Mouse (Mus musculus) adrenal gland (tissue): ENCODE measurements at regions not wholly inside any gene's neighbourhood (a gene's known extent, or its start where the extent isn't known, plus 50 kb on each side); places are given as distances from the start of the nearest gene placed in this dataset.

Source experiments
- intact Hi-C: fragments of 180-260 bp; cut with DNase I; formaldehyde crosslinking; loops from one replicate; pipeline ENCODE4 v1.15.1; 2025

DNA sequence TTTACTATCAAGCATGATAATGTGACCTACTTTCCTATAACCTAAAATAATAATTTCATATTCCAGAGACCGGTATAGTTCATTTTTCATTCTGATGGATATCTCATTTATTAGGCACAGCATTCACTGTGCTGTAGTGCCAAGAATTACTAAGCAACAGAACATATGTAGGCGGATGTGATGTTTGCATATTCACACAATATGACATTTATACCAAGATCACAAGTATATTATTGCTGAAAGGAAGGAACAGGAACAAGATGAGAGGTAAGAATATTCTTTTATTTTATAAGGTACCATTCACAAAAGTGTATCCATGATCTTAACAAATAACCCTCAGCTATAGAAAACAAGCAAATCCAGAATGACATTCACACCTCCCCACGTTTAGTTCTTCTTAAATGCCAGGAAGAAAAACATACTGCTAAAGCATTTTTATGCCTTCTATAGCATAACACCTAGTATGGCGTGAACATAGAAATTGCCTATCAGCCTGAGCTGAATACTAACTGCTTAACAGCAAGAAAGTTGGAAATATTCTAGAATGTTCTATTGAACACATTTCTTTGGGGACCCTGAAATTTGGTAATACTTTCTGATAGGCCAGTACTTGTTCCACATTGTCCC lies 1062.8 kb upstream of the Acvr2a start:
- intact Hi-C loops = no loop called here

DNA sequence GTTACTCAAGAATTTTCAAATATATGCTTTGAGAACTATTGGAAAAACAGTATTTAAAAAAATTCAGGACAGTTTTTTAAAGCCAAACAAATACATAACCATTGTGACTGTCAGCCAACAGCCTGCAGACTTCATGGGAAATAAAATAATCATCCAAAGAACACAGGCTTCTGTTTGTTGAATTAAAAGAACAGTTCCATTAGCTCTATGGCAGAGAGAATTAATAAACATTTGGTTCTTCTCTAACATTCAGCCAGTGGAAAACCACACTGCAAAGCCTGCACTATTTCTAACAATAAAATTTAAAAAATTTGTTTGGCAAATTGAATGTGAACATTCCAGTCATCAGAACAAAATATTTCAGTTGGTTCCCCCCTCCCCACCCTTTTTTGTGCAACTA lies 1058.2 kb upstream of the Acvr2a start:
- intact Hi-C loops = no loop called here

DNA sequence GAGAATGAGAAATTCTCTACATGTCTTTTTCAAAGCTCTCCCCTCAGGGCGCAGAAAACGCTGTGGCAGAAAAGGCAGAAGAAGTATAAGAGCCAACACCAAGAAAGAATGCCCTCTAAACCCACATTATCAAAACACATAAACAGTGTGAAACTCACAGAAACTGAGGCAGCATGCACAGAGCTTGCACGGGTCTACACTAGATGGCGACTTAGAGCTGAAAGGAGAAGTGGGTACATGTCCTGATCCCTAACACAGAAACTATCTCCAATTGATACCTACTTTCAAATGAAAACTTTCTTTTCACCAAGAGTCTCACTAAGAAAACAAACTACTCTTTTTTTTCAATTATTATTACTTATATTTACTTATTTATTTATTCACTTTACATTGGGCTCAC lies 1057.7 kb upstream of the Acvr2a start:
- intact Hi-C loops = no loop called here

DNA sequence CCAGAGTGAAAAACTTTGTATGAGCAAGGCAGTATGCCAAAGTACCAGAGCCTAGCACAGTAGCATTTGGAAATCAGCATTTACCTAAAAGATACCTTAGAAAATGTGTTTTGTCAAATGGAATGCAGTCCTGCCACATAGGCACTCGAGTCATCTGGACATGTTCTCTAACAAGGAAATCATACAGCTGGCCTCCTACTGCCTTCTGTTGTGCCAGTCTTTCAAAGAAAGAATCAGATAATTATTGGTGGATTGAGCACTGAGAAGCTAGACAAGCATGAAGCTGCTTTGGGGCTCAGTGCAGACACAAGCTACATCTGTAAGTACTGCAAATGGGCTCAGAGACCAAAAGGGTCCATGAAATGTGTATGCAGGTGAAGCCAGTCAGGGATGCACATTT lies 1038.1 kb upstream of the Acvr2a start:
- intact Hi-C loops = no loop called here

DNA sequence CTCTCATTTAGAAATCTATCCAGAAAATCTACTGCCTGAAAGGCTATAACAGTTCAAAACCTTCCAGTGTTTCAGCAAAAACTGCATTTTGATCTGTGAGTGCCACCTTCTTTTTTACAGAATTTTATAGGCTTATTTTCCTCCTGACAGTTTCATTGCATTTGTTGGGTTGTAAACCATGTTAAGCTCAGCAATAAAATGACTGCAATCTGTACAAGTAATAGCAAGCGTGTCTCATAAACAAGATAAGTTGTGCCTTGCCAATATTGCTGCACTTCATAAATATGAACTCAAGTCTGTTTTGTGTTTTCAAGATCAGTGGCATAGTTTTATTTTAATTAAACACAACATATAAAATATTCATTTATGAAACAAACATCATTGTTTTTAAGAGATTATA lies 1036.9 kb upstream of the Acvr2a start:
- intact Hi-C loops = no loop called here

DNA sequence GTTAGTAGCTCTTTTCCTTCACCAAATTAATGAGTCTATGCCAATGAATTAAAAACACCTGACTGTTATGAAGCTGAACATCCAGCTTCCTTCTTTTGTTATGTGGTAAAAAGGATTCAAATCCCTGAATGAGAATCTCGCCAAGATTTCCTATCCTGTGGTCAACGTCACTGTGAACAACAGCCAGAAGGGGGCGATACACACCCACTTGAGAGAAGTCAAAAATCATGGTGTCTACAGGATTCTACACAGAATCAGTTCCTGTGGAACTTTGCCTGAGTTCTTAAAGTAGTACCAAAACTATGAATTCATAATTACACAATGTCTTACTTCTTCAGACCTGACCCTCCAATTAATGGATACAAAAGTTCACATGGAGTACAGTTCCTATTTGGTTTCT lies 1028.1 kb upstream of the Acvr2a start:
- intact Hi-C loops = loop anchor here (10.0 kb wide), 1 partner anchor 1109 kb away; no protein-coding TSS in a partner anchor

DNA sequence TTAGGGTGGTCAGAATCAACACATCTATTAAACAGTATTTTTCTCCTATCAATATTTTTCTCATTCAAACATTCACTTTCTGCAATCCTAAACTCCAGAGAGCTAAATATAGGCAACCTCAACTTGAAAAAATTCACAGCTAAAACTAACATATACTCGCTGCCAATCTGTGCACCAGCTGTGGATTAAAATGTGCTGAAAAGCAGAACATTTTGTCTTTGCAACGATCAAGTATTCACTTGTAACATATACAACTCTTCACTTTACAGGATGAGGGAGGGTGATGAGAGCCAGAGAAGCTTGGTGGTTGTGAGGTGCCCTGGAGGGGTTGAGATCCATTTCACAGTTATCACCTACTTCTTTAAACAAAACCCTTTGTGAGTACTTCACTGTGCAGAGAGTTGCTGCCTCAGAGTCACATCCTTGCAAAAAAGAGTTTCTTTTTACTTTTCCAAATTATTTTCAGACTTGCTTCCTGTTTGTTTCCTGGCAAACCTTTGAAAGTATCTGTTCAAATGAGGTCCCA lies 991.1 kb upstream of the Acvr2a start:
- intact Hi-C loops = no loop called here

DNA sequence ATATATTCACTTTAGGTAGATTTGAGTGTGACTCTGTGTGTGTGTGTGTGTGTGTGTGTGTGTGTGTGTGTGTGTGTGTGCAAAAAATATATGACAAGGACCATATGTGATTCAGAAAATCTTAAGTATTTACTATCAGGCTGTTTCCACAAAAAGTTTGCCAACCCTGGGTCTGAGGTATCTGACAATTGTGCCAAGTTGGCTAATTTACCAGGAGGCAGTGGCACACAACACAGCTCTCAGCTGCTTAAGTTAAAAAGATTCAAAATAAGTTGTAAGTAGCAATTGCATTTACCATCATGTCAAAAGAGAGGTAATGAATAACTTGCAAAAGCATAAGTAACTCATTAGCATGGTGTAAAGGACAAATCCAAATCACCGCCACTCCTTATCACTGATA lies 981.4 kb upstream of the Acvr2a start:
- intact Hi-C loops = no loop called here

DNA sequence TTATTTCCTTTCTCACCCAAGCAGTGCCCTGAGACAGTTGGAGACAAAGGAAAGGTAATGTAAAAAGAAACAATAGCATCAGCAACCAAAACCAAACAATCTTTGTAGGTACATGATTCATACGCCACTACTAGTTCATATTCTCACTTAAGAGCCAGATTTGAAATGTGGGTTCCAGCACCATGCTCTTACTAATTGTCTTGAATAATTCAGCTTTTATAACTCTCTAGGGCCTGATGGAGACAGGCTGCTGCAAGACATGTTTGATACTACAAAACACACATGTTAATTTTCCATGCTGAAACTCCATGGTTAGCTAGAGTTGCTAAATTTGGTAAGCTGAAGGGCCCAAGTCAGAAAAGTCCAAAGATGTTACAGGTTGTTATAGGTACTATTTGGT lies 980.4 kb upstream of the Acvr2a start:
- intact Hi-C loops = no loop called here

DNA sequence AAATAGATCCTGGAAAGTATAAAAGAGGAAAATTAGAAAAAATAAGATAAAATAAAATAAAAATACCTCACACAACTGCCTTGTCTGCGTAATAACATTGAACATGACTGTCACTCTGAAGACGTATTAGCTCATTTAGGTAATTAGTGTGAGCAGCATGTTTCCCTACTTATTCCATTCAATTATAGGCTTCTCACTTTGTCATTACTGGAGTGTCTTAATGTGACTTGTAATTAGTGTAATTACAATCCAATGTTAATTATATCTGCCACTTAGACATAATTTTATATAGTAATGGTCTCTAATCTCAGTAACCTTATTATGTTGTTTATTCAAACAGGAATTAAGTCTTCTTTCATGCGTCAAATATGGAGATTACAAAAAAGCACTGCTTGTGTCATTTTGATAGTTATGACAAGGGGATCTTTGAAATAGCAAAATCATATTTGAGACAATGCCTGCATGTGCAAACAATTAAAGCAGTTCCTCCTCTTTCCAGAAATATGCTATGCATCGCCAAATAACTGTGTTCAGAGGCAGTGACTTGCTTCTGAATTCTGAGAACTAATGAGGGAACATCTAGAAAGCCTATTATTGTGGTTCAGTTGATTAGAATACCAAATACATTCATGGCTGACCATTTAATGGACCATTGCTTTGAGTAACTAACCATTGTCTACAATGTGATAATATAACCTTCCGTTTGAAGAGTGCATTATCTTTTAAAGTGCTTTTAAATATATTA lies 979.7 kb upstream of the Acvr2a start:
- intact Hi-C loops = no loop called here

DNA sequence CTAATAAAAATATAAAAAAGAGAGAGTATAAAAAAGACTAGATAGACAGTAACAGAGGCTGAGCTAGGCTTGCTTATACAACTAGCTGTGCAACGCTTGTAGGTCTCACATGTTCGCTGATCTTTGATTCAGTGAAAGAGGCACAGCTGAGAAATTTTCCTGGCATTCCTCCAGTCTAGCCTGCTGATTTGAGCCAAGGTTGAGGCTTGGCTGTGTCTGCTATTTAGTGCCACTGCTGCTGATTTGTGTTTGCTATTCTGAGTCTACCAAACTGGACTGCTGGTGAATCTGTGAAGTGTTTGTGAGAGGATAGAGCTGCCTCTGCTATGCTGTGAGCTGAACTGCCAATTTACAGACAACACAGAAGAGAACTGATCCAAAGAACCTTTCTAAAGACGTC lies 956.7 kb upstream of the Acvr2a start:
- intact Hi-C loops = no loop called here

DNA sequence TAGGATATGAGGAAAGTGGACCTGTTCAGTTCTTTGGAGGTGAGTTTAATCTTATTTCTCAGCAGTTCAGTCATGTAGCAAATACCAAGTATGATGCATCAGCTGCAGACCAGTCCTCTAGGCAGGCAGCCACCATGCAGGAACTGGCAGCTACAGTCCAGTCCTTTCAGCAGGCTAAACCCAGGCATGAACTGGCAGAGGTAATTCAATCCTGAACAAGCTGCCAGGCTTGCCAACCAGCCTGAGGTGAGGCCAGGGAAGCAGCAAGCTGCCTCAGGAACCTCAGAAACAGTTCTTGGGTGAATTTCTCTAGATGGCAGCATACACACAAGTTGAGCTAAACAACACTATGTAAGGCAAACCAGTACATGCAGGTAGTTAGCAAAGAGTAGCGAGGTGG lies 951.5 kb upstream of the Acvr2a start:
- intact Hi-C loops = no loop called here

DNA sequence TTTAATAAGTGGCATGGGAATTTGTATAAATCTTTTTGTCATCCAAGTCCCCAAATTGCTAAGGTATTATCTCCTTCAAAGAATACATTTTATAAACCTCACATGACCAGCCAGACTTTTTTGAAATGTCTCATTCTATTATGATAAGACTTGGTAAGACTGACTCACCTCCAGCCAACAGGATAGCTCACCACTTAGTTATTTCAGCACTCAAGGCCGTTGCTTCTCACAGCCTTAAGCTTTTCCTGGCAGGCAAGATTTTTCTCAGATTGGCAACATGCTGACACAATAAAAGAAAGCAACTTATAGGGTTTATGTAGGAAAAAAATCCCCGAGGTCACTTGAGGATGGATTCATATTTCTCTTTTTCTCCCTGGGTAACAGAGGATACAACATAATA lies 935.9 kb upstream of the Acvr2a start:
- intact Hi-C loops = no loop called here

DNA sequence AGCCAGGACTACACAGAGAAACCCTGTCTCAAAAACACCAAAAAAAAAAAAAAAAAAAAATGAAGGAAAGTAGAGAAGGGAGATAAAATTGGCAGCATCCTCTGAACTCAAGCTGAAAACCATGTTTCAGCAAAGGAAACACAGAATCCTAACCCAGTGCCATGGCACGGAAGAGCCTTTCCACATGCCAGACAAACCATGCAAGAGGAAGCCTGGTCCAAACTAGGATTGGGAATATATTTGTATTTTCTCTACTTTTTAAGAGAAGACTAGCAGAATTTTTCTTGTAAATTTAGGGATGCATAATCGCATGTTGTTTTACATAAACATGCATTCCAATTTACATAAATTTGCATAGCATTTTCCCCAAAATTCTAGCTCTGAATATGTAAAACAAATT lies 934.8 kb upstream of the Acvr2a start:
- intact Hi-C loops = no loop called here

DNA sequence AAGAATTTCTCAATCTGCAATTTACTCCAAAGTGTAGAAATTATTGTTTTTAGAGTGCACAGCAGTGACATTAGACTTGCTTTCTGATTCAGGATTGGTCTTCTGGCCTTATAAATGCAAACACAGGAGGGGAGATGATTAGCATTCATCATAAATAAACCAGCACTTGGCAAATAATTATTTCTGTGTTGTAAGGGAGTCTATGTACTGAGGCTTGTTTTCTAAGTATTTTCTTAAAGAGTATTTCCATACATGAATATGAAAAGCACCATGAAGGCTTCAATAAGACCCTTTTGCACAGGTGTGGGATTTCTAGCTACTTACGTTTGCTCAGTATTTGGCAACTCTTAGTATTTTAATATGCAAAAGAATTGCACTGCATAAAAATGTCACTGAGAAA lies 934.1 kb upstream of the Acvr2a start:
- intact Hi-C loops = no loop called here

DNA sequence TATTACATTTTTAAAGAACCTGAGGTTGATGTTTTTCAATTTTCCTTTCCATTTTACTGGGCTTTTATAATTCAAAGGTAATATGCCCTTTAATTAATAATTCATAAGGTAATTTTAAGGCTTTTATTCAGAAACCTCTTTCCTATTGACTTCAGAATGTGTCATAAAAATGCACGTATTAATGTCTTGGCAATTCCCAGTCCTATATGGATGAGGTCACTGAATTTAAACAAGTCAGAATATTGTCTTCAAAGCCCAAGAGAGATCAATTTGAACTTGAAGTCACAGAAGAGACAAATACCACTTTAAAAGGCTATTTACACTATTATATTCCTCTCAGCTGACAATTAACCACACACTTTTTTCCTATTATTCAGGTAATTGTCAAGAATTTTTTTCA lies 925.7 kb upstream of the Acvr2a start:
- intact Hi-C loops = no loop called here

DNA sequence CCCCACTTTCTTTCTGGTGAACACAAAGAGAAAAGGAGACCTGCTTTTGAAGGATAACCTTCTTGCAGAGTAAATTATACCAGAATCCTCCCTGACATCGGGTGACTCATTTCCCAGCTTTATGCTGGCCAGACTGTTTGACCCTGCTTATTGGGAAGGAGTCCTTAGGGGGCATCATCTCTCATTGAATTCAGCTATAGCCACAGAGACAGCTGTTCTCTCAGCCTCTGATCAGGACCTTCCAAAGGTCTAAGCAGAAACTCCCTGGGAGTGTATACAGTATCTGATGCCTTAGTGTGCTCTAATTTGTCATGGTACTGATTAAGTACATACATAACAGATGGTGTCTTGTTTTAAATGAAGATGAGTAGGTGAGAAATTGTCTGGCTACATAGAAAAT lies 922.5 kb upstream of the Acvr2a start:
- intact Hi-C loops = no loop called here

DNA sequence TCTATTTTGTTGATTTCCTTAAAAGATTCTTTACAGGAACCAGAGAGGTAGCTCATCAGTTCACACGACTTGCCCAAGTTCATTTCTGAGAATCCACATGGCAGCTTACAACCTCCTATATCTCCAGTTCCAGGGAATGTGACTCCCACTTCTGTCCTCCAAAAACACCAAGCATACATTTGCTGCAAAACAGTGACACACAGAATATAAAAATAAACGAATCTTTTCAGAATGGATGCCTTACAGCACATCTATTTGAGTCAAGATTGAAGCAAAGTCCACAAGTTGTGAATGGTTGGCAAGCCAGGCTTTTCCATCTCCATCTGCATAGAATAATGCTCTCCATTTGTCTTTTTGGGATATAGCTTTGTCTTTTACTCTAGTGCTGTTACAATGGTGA lies 921.0 kb upstream of the Acvr2a start:
- intact Hi-C loops = no loop called here

DNA sequence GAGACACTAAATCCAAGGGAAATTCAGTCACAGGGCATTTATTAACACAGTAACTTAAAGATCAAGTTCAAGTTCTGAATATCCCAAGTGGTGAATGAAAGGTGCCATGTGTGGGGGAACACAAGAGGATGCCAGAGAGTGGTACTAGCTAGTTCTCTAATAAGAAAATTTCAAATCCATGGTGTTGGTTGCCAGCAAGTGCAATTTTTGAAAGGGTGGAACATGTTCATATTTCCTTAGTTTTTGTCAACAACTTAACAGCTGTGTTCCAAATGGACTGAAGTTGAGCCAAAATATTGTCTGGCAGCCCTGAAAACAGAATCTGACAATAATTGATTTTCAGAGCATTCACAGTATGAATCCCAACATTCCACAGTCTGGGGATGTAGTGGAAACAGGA lies 919.1 kb upstream of the Acvr2a start:
- intact Hi-C loops = no loop called here

DNA sequence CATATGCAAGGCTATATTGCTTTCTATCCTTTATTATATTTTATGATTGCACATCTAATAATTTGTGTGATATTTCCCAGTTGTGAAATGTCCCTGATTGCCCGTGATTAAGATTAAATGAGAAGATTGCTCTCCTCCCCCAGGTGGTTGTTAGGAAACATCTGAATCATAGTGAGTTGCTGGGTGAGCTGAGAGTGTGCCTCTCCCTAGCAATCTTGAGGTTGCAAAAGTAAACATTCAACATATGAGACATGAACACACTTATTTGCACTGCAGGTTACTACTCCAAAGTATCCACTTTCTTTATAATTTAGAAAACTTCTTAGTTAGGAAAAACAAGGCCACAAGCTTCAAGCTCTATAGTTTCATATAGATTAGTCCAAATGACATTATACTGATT lies 899.6 kb upstream of the Acvr2a start:
- intact Hi-C loops = no loop called here

DNA sequence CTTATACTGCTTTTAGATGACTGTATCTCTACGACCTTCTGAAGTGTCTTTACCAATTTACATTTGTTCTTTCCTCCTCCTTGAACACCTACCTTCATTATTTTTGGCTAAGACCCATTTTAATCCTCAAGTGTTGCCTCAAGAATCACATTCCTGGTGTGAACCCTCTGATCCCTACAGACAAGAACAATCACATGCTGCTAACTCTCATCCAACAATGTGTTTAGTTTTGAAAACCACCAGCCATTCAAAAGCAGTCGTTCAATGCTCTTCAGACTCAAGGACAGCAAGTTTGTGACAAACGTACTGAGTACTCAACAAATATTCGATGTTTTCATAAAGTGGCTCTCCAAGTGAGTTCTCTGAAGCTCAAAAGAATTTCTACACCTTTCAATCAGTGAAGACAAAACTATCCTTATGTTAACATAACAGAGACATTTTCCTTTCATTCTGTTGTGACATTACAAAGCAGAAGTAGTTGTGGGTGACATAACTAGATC lies 898.9 kb upstream of the Acvr2a start:
- intact Hi-C loops = no loop called here

DNA sequence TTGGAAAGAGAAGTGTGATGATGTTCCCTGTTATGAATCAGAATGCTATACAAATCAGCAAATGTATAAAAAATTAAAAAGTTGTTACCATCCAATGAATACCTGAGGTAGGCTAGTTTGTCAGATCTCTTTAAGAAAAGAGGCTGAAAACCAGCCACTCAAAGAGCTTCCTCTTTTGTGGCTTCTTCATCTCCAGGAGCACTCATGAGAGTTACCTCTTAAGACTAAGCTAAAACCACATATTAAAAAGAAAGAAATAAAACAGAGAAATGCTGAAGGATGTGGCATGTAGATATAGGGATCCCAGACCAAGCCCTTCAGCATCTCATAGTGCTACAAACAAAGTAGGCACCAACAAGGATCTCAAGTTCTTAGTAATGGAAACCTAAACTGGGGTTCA lies 890.9 kb upstream of the Acvr2a start:
- intact Hi-C loops = no loop called here

DNA sequence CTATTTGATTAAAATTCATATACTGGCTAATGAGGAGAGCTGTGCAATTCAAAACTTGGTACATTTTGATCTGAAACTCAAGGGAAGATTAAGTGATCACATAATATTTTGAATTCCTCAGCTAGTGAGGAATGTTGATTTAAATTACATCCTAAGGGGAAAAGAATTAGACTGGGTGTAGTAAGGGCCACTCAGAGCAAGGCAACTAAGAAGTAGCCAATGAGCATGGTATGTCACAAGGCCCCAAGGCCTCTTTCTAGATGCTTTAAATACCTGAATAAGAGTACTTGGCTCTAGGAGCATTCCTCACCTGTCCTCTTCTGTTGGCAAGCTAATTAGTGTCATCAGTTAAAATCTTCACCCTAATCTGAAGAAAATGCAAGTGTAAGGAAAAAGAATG lies 887.3 kb upstream of the Acvr2a start:
- intact Hi-C loops = no loop called here
